Mouse (Mus musculus) liver, postnatal 0 days (tissue): ENCODE measurements around the gene Olfr720. TPM values are rescaled to one million over a fixed set of nuclear protein-coding genes. Genes with fewer than 3 reads are reported as not detected.

Experiments used
- ATAC-seq: fragments of 200-750 bp; cut with Nextera tagmentation; 2 replicates; pipeline ENCODE4 v1.8.0; 2017; ENCODE audit warnings: mild to moderate bottlenecking, moderate library complexity
- DNase-seq: peaks from one replicate; pipeline ENCODE4 v3.0.0-alpha.2; 2016
- H3K27ac ChIP-seq: fragments of 300-500 bp; sonication (generic); 2 replicates; pipeline ENCODE4 v1.5.1; 2014; ENCODE audit warnings: antibody characterized with exemption, moderate library complexity, mild to moderate bottlenecking, low read depth
- H3K27me3 ChIP-seq: fragments of 300-500 bp; sonication (generic); 2 replicates; pipeline ENCODE4 v1.6.1; 2014; ENCODE audit warnings: low read length, control low read depth, mixed read lengths; ENCODE audit not compliant: insufficient read depth
- H3K36me3 ChIP-seq: fragments of 300-500 bp; sonication (generic); replicated peaks from 2 replicates; pipeline ENCODE4 v1.6.1; 2014; ENCODE audit warnings: mild to moderate bottlenecking, control low read depth, low read length, moderate library complexity, mixed read lengths; ENCODE audit not compliant: insufficient read depth
- H3K4me1 ChIP-seq: fragments of 300-500 bp; sonication (generic); 2 replicates; pipeline ENCODE4 v1.6.1; 2014; ENCODE audit warnings: antibody characterized with exemption, mild to moderate bottlenecking, control low read depth; ENCODE audit not compliant: insufficient read depth
- H3K4me2 ChIP-seq: fragments of 300-500 bp; sonication (generic); 2 replicates; pipeline ENCODE4 v1.6.1; 2014; ENCODE audit warnings: low read depth, mild to moderate bottlenecking, low read length, moderate library complexity, mixed read lengths
- H3K4me3 ChIP-seq: fragments of 300-500 bp; sonication (generic); 2 replicates; pipeline ENCODE4 v1.5.1; 2014; ENCODE audit warnings: low read depth, low read length
- H3K9ac ChIP-seq: fragments of 300-500 bp; sonication (generic); replicated peaks from 2 replicates; pipeline ENCODE4 v1.6.1; 2014; ENCODE audit warnings: mild to moderate bottlenecking, moderate library complexity
- H3K9me3 ChIP-seq: fragments of 300-500 bp; sonication (generic); 2 replicates; pipeline ENCODE4 v1.6.1; 2016; ENCODE audit warnings: mild to moderate bottlenecking, control low read depth, low read length, mixed read lengths
- CTCF ChIP-seq: sonication (generic); IDR thresholded peaks from 2 replicates; pipeline ENCODE4 v1.5.1; 2016; ENCODE audit warnings: antibody characterized with exemption, low read depth
- EP300 ChIP-seq: IDR thresholded peaks from 2 replicates; pipeline ENCODE4 v1.6.1; 2016; ENCODE audit warnings: antibody characterized with exemption, low read depth, mild to moderate bottlenecking
- WGBS: fragments of 180-500 bp; shearing (Covaris S2); extraction: QIAGEN DNeasy Blood & Tissue Kit; methylation state at CpG from one replicate; pipeline ENCODE4 v1.1.7; 2014; ENCODE audit not compliant: insufficient replicate concordance; 5-methylcytosine and 5-hydroxymethylcytosine counted together
- polyA plus RNA-seq: library from polyadenylated mRNA; unstranded; fragments of >200 nt; fragmentation: Nextera tagmentation; extraction: Ambion mirVana; gene quantifications from 2 replicates; pipeline ENCODE4 v1.2.1, GENCODE M21; 2015

The Olfr720 gene
- polyA plus RNA-seq, result not detected in 2 replicates

- no peaks in the 10 kb centered on the region for H3K36me3 ChIP-seq
- no peak within 1 kb of the TSS for H3K4me2 ChIP-seq
- no peak for DNase-seq
- H3K27me3 ChIP-seq, result no peaks in the 10 kb centered on the region
- H3K27ac ChIP-seq, result no peak within 1 kb of the TSS
- no peak for TF ChIP-seq EP300
- TF ChIP-seq CTCF, result no peak
- no peaks in the 10 kb centered on the region for H3K4me1 ChIP-seq
- no peak within 1 kb of the TSS for H3K4me3 ChIP-seq
- H3K9ac ChIP-seq, result no peak within 1 kb of the TSS
- no peaks in the 10 kb centered on the region for H3K9me3 ChIP-seq
- 72% methylated on average over 4 of the region's 4 CpGs for WGBS
- no peak for ATAC-seq
Measured at GRCm38 (mm10) chr14:14186738-14187137, at the start of gene Olfr720. TSS of gene Olfr720 (minus strand) at chr14:14186838.

Other genes starting within 250 kb of the Olfr720 start
- gene Atxn7, start 225.4 kb downstream of the Olfr720 start, polyA plus RNA-seq, result 2.0 and 2.1 TPM in 2 replicates
- 113 and 123 TPM in 2 replicates for gene Thoc7, start 225.0 kb downstream of the Olfr720 start, polyA plus RNA-seq
- gene Psmd6, start 65.9 kb downstream of the Olfr720 start, polyA plus RNA-seq, result 101 and 106 TPM in 2 replicates
- not detected in 2 replicates for gene Olfr31, start 136.0 kb upstream of the Olfr720 start, polyA plus RNA-seq
- 2.9 and 3.2 TPM in 2 replicates for gene Il3ra, start 159.4 kb upstream of the Olfr720 start, polyA plus RNA-seq
- not detected in 2 replicates for gene Olfr721-ps1, start 214.5 kb upstream of the Olfr720 start, polyA plus RNA-seq